Mouse (Mus musculus) heart, embryonic 10.5 days (tissue): ENCODE results near the gene Igsf9. TPM values are rescaled to one million over a fixed set of nuclear protein-coding genes. Genes with fewer than 3 reads are reported as not detected.

Experiments used
- DNase-seq: peaks from one replicate; pipeline ENCODE4 v3.0.0-alpha.2; 2017; ENCODE audit warnings: low spot score
- H3K27ac ChIP-seq: fragments of 300-500 bp; sonication (generic); 2 replicates; pipeline ENCODE4 v1.5.1; 2016; ENCODE audit warnings: mild to moderate bottlenecking
- H3K27me3 ChIP-seq: fragments of 300-500 bp; sonication (generic); 2 replicates; pipeline ENCODE4 v1.6.1; 2016; ENCODE audit warnings: mild to moderate bottlenecking; ENCODE audit not compliant: poor library complexity, insufficient read depth, severe bottlenecking
- H3K36me3 ChIP-seq: fragments of 300-500 bp; sonication (generic); 2 replicates; pipeline ENCODE4 v1.6.1; 2016; ENCODE audit warnings: mild to moderate bottlenecking, moderate library complexity
- H3K4me1 ChIP-seq: fragments of 300-500 bp; sonication (generic); 2 replicates; pipeline ENCODE4 v1.6.1; 2016; ENCODE audit warnings: mild to moderate bottlenecking
- H3K4me3 ChIP-seq: fragments of 300-500 bp; sonication (generic); 2 replicates; pipeline ENCODE4 v1.5.1; 2016; ENCODE audit warnings: mild to moderate bottlenecking, moderate library complexity
- H3K9me3 ChIP-seq: fragments of 300-500 bp; sonication (generic); 2 replicates; pipeline ENCODE4 v1.6.1; 2016; ENCODE audit warnings: mild to moderate bottlenecking, moderate library complexity
- WGBS: fragments of 180-500 bp; shearing (Covaris S2); methylation state at CpG from one replicate; pipeline ENCODE4 v1.1.7; 2016; 5-methylcytosine and 5-hydroxymethylcytosine counted together
- polyA plus RNA-seq: library from polyadenylated mRNA; unstranded; fragments of >200 nt; fragmentation: Nextera tagmentation; extraction: Ambion mirVana; gene quantifications from 2 replicates; pipeline ENCODE4 v1.2.1, GENCODE M21; 2016

The Igsf9 gene
- polyA plus RNA-seq, 1 experiment from 2014 or later, result 37.5 TPM

- H3K4me1 ChIP-seq, result peaks cover 49% of the 10 kb centered on the region
- H3K27me3 ChIP-seq, result peaks cover 37% of the 10 kb centered on the region
- no peak for DNase-seq
- H3K9me3 ChIP-seq, result no peaks in the 10 kb centered on the region
- no peak overlapping the region for H3K4me3 ChIP-seq
- WGBS, result 63% methylated on average over 7 of the region's 7 CpGs
- no peak overlapping the region; the same call in 1 of the 2 replicates for H3K27ac ChIP-seq
- peaks cover 29% of the 10 kb centered on the region for H3K36me3 ChIP-seq
Measured at GRCm38 (mm10) chr1:172488831-172489230, 7.2 kb downstream of the Igsf9 start.

- peak overlapping the region; percentile 62 for H3K27ac ChIP-seq
- 50% methylated on average over 12 of the region's 12 CpGs for WGBS
- H3K4me1 ChIP-seq, result peaks cover 45% of the 10 kb centered on the region
- no peaks in the 10 kb centered on the region for H3K9me3 ChIP-seq
- peak overlapping the region; percentile 48 for H3K4me3 ChIP-seq
- DNase-seq, result no peak
- peaks cover 30% of the 10 kb centered on the region for H3K27me3 ChIP-seq
- peaks cover 29% of the 10 kb centered on the region for H3K36me3 ChIP-seq
Measured at GRCm38 (mm10) chr1:172489585-172490250, 8.1 kb downstream of the Igsf9 start.

GRCm38 (mm10) chr1:172490261-172490661 is 8.7 kb downstream of the Igsf9 start:
- 8% methylated on average over 10 of the region's 10 CpGs for WGBS
- Histone ChIP-seq H3K27ac (peak overlapping the region; percentile 62), H3K27me3 (peaks cover 30% of the 10 kb centered on the region; the same call in 1 of the 2 replicates), H3K4me3 (peak overlapping the region; percentile 48), H3K36me3 (peaks cover 26% of the 10 kb centered on the region), H3K4me1 (peaks cover 44% of the 10 kb centered on the region), H3K9me3 (no peaks in the 10 kb centered on the region)
- DNase-seq, result peak; percentile 91

- Histone ChIP-seq H3K4me3 (no peak overlapping the region), H3K27ac (no peak overlapping the region), H3K9me3 (no peaks in the 10 kb centered on the region), H3K27me3 (peaks cover 28% of the 10 kb centered on the region; the same call in 1 of the 2 replicates), H3K4me1 (peaks cover 36% of the 10 kb centered on the region), H3K36me3 (peaks cover 31% of the 10 kb centered on the region)
- 88% methylated on average over 8 of the region's 8 CpGs for WGBS
- DNase-seq, result no peak
Measured at GRCm38 (mm10) chr1:172492047-172492446, 10.5 kb downstream of the Igsf9 start.

GRCm38 (mm10) chr1:172493516-172493915 is 11.9 kb downstream of the Igsf9 start:
- H3K4me3 ChIP-seq, result no peak overlapping the region
- DNase-seq, result no peak
- peaks cover 48% of the 10 kb centered on the region for H3K4me1 ChIP-seq
- peaks cover 43% of the 10 kb centered on the region for H3K36me3 ChIP-seq
- peaks cover 22% of the 10 kb centered on the region; the same call in 1 of the 2 replicates for H3K27me3 ChIP-seq
- no peak overlapping the region for H3K27ac ChIP-seq
- H3K9me3 ChIP-seq, result no peaks in the 10 kb centered on the region
- 62% methylated on average over 6 of the region's 6 CpGs for WGBS

GRCm38 (mm10) chr1:172496030-172496429 is 14.4 kb downstream of the Igsf9 start:
- no peaks in the 10 kb centered on the region for H3K9me3 ChIP-seq
- peaks cover 20% of the 10 kb centered on the region; the same call in 1 of the 2 replicates for H3K27me3 ChIP-seq
- 74% methylated on average over 17 of the region's 17 CpGs for WGBS
- no peak overlapping the region for H3K27ac ChIP-seq
- H3K4me1 ChIP-seq, result peaks cover 46% of the 10 kb centered on the region
- peaks cover 39% of the 10 kb centered on the region for H3K36me3 ChIP-seq
- no peak overlapping the region for H3K4me3 ChIP-seq
- DNase-seq, result no peak

GRCm38 (mm10) chr1:172497428-172497827 is 15.8 kb downstream of the Igsf9 start:
- no peak for DNase-seq
- peaks cover 25% of the 10 kb centered on the region for H3K27me3 ChIP-seq
- peaks cover 57% of the 10 kb centered on the region for H3K4me1 ChIP-seq
- H3K9me3 ChIP-seq, result no peaks in the 10 kb centered on the region
- WGBS, result 70% methylated on average over 10 of the region's 10 CpGs
- no peak overlapping the region for H3K27ac ChIP-seq
- peaks cover 29% of the 10 kb centered on the region for H3K36me3 ChIP-seq
- no peak overlapping the region for H3K4me3 ChIP-seq

GRCm38 (mm10) chr1:172499765-172500441 is 18.3 kb downstream of the Igsf9 start, which contains the start of gene Tagln2:
Tagln2 (plus strand) TSS chr1:172500047.
- DNase-seq, result peak; percentile 95
- H3K4me3 ChIP-seq, result peak within 1 kb of the TSS; percentile 79
- H3K27ac ChIP-seq, result peak within 1 kb of the TSS; percentile 92
- H3K4me1 ChIP-seq, result peaks cover 71% of the 10 kb centered on the region
- H3K27me3 ChIP-seq, result peaks cover 19% of the 10 kb centered on the region
- WGBS, result 1% methylated on average over 30 of the region's 30 CpGs
- H3K9me3 ChIP-seq, result no peaks in the 10 kb centered on the region
- peaks cover 31% of the 10 kb centered on the region for H3K36me3 ChIP-seq

GRCm38 (mm10) chr1:172500451-172501370 is 19.1 kb downstream of the Igsf9 start:
- Histone ChIP-seq H3K4me3 (peak overlapping the region; percentile 79), H3K27ac (peak overlapping the region; percentile 92), H3K9me3 (no peaks in the 10 kb centered on the region), H3K27me3 (peaks cover 11% of the 10 kb centered on the region), H3K4me1 (peaks cover 80% of the 10 kb centered on the region), H3K36me3 (peaks cover 36% of the 10 kb centered on the region)
- WGBS, result under 1% methylated on average over 56 of the region's 56 CpGs
- DNase-seq, result peak; percentile 88

GRCm38 (mm10) chr1:172501371-172502144 is 20.0 kb downstream of the Igsf9 start:
- peak overlapping the region; percentile 79 for H3K4me3 ChIP-seq
- H3K36me3 ChIP-seq, result peaks cover 38% of the 10 kb centered on the region
- H3K9me3 ChIP-seq, result no peaks in the 10 kb centered on the region
- peaks cover 81% of the 10 kb centered on the region for H3K4me1 ChIP-seq
- H3K27ac ChIP-seq, result peak overlapping the region; percentile 92
- 22% methylated on average over 13 of the region's 13 CpGs for WGBS
- H3K27me3 ChIP-seq, result peaks cover 5% of the 10 kb centered on the region
- DNase-seq, result peak; percentile 89

- WGBS, result 35% methylated on average over 12 of the region's 13 CpGs
- Histone ChIP-seq H3K27me3 (peaks cover 5% of the 10 kb centered on the region), H3K4me1 (peaks cover 80% of the 10 kb centered on the region), H3K27ac (peak overlapping the region; percentile 92), H3K4me3 (peak overlapping the region; percentile 79), H3K9me3 (no peaks in the 10 kb centered on the region), H3K36me3 (peaks cover 38% of the 10 kb centered on the region)
- DNase-seq, result no peak
Measured at GRCm38 (mm10) chr1:172502145-172503110, 20.8 kb downstream of the Igsf9 start.
